ENCODE assay signal across 24 mouse cellular contexts in genomic region chr8:11179869-11180268, GRCm38 (mm10).
"Had no signal": no experiment of that assay in that cellular context is flagged by ENCODE, and none has a peak within 500 bp of the region (broad histone marks: within the 10 kb centered on the region; RNA-seq: fewer than 3 reads in every experiment).

No protein-coding gene starts in this region.

- H3K36me3 ChIP-seq: heart, embryonic 13.5 days; heart, embryonic 15.5 days; hindbrain, embryonic 13.5 days; hindbrain, embryonic 15.5 days; kidney, embryonic 15.5 days; limb, embryonic 13.5 days; limb, embryonic 15.5 days; liver, embryonic 13.5 days had no signal

- ATAC-seq: hindbrain, postnatal 0 days; intestine, embryonic 16.5 days had no signal

- H3K27ac ChIP-seq: gastrocnemius, adult 2 months; heart, embryonic 15.5 days; hindbrain, embryonic 13.5 days; hindbrain, embryonic 15.5 days; hindbrain, postnatal 0 days; kidney, embryonic 15.5 days; kidney, postnatal 0 days; limb, embryonic 13.5 days; limb, embryonic 15.5 days; liver, embryonic 13.5 days had no signal

- H3K9me3 ChIP-seq: heart, embryonic 13.5 days; heart, embryonic 15.5 days; hindbrain, embryonic 13.5 days; hindbrain, embryonic 15.5 days; kidney, embryonic 15.5 days; limb, embryonic 13.5 days; limb, embryonic 15.5 days; liver, embryonic 13.5 days had no signal

- DNase-seq: gastrocnemius, adult 2 months; gastrocnemius, postnatal 10 days; gastrocnemius, postnatal 25 days; heart, postnatal 14 days; heart, postnatal 36 days; kidney, adult 11 months; kidney, adult 2 months; kidney, adult 9 months; kidney, postnatal 14 days; kidney, postnatal 36 days; layer of hippocampus, adult 9-11 months; layer of hippocampus, postnatal 36 days; left cerebral cortex, postnatal 4 days; liver, embryonic 13.5 days had no signal

- H3K4me3 ChIP-seq: gastrocnemius, adult 2 months; heart, embryonic 13.5 days; heart, embryonic 15.5 days; hindbrain, embryonic 13.5 days; hindbrain, embryonic 15.5 days; kidney, embryonic 15.5 days; limb, embryonic 13.5 days; limb, embryonic 15.5 days; liver, embryonic 13.5 days had no signal

- H3K27me3 ChIP-seq: heart, embryonic 13.5 days; heart, embryonic 15.5 days; hindbrain, embryonic 15.5 days; limb, embryonic 13.5 days; limb, embryonic 15.5 days had no signal

- H3K4me1 ChIP-seq: hindbrain, embryonic 15.5 days; limb, embryonic 15.5 days had no signal
